Mouse (Mus musculus) liver, embryonic 12.5 days (tissue): ENCODE measurements at regions not wholly inside any gene's neighbourhood (a gene's known extent, or its start where the extent isn't known, plus 50 kb on each side); places are given as distances from the start of the nearest gene placed in this dataset.

Experiments used
- ATAC-seq: fragments of 200-750 bp; cut with Nextera tagmentation; 2 replicates; pipeline ENCODE4 v1.8.0; 2017; ENCODE audit warnings: moderate number of reproducible peaks, mild to moderate bottlenecking, moderate library complexity
- H3K27ac ChIP-seq: fragments of 300-500 bp; sonication (generic); 2 replicates; pipeline ENCODE4 v1.5.1; 2016; ENCODE audit warnings: mild to moderate bottlenecking
- H3K27me3 ChIP-seq: fragments of 300-500 bp; sonication (generic); replicated peaks from 2 replicates; pipeline ENCODE4 v1.6.1; 2016; ENCODE audit warnings: mild to moderate bottlenecking, moderate library complexity
- H3K36me3 ChIP-seq: fragments of 300-500 bp; sonication (generic); 2 replicates; pipeline ENCODE4 v1.6.1; 2016; ENCODE audit warnings: mild to moderate bottlenecking, moderate library complexity
- H3K4me1 ChIP-seq: fragments of 300-500 bp; sonication (generic); 2 replicates; pipeline ENCODE4 v1.6.1; 2016
- H3K4me2 ChIP-seq: fragments of 300-500 bp; sonication (generic); 2 replicates; pipeline ENCODE4 v1.6.1; 2016; ENCODE audit warnings: mild to moderate bottlenecking, moderate library complexity
- H3K4me3 ChIP-seq: fragments of 300-500 bp; sonication (generic); 2 replicates; pipeline ENCODE4 v1.5.1; 2016; ENCODE audit warnings: mild to moderate bottlenecking, moderate library complexity
- H3K9ac ChIP-seq: fragments of 300-500 bp; sonication (generic); 2 replicates; pipeline ENCODE4 v1.6.1; 2016; ENCODE audit warnings: mild to moderate bottlenecking, moderate library complexity
- H3K9me3 ChIP-seq: fragments of 300-500 bp; sonication (generic); replicated peaks from 2 replicates; pipeline ENCODE4 v1.6.1; 2016; ENCODE audit warnings: mild to moderate bottlenecking, moderate library complexity
- WGBS: fragments of 180-500 bp; shearing (Covaris S2); methylation state at CpG from one replicate; pipeline ENCODE4 v1.1.7; 2016; ENCODE audit not compliant: insufficient replicate concordance; 5-methylcytosine and 5-hydroxymethylcytosine counted together

DNA sequence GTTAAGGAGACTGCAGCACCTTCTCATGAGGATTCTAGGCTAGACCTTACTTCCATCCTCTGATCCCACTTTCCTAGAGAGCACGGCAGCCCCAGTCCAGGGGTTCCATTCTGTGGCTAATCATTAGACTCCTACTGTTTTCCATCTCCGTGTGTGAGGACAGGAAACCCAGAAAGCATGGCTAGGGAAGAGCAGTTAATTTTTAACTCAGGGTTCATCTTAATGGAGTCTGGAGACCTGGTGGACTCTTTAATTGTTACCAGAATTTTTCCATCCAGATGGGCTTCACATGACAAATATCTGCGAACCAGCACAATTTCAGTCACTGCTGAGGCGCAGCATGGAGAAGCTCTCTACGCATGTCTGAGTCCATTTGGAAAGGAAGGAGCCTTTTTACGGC, 222.8 kb upstream of the Prdm1 start:
- Histone ChIP-seq H3K4me2 (no peak overlapping the region), H3K9me3 (no peaks in the 10 kb centered on the region), H3K9ac (no peak overlapping the region), H3K4me3 (no peak overlapping the region), H3K4me1 (no peaks in the 10 kb centered on the region), H3K27me3 (no peaks in the 10 kb centered on the region), H3K27ac (no peak overlapping the region), H3K36me3 (no peaks in the 10 kb centered on the region)
- WGBS, result 80% methylated on average over 6 of the region's 6 CpGs
- ATAC-seq, result no peak

DNA sequence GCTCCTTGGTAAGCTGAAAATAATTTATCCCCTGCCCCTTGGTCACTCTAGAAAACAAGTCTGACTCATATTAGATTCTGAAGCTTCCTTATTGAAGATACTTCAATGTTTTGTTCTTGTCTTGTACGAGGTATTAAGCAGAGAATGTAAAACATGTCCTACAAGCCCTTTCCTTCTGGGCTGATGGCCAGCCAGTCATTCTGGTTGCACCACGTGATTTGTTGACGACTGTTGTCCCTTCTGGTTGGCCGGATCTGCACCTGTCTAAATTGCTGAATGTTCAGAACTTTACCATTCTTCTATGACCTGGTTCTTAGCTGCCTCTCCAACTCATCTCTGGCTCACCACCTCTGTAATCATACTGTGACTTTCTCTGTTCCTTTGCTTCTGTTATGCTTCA, 220.9 kb upstream of the Prdm1 start:
- no peak overlapping the region for H3K27ac ChIP-seq
- no peak for ATAC-seq
- no peaks in the 10 kb centered on the region for H3K27me3 ChIP-seq
- 62% methylated on average over 4 of the region's 4 CpGs for WGBS
- H3K4me3 ChIP-seq, result no peak overlapping the region
- no peak overlapping the region for H3K9ac ChIP-seq
- H3K36me3 ChIP-seq, result no peaks in the 10 kb centered on the region
- H3K9me3 ChIP-seq, result no peaks in the 10 kb centered on the region
- H3K4me2 ChIP-seq, result no peak overlapping the region
- H3K4me1 ChIP-seq, result no peaks in the 10 kb centered on the region

DNA sequence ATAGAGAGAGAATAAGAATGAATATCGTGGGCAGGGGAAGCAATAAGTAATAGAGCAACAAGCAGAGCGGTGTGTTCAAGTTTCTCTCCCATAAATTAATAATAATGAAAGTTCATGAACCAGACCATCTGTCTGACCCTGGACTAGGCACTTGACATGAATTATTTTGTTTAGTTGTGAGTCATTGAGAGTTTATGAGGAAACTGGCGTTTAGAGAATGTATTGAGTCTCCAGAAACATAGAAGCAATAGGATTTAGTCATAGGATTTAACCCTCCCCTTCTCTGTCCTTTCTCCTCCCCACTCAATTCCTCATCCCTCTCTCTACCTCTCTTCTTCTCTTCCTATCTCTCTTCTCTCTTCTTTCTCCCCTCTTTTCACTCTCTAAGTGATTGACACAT, 219.1 kb upstream of the Prdm1 start:
- Histone ChIP-seq H3K27me3 (no peaks in the 10 kb centered on the region), H3K4me1 (no peaks in the 10 kb centered on the region), H3K4me3 (no peak overlapping the region), H3K36me3 (no peaks in the 10 kb centered on the region), H3K27ac (no peak overlapping the region), H3K9me3 (no peaks in the 10 kb centered on the region), H3K9ac (no peak overlapping the region), H3K4me2 (no peak overlapping the region)
- WGBS, result 74% methylated on average over 3 of the region's 3 CpGs
- ATAC-seq, result no peak

DNA sequence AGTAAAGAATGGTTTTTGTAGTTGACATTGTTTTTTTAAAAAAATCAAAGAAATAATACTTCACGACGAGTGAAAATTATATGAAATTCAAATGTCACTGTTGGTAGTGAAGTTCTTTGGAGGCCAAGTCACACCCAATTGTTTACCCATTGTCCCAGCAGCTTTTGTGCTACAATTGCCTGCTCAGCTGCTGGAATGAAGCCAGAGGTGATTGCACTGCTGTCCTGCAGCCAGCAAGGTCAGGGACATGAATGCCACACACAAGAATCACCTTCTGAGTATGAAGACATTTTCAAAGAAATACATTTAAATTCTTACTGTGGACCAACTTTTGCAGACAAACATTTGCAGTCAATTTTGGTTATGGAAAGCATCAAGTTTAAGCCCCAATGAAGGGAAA, 215.9 kb upstream of the Prdm1 start:
- no peak overlapping the region for H3K4me3 ChIP-seq
- no peak overlapping the region for H3K4me2 ChIP-seq
- H3K27me3 ChIP-seq, result no peaks in the 10 kb centered on the region
- no peak overlapping the region for H3K9ac ChIP-seq
- 78% methylated on average over 2 of the region's 2 CpGs for WGBS
- H3K9me3 ChIP-seq, result no peaks in the 10 kb centered on the region
- ATAC-seq, result no peak
- H3K36me3 ChIP-seq, result no peaks in the 10 kb centered on the region
- no peaks in the 10 kb centered on the region for H3K4me1 ChIP-seq
- H3K27ac ChIP-seq, result no peak overlapping the region

DNA sequence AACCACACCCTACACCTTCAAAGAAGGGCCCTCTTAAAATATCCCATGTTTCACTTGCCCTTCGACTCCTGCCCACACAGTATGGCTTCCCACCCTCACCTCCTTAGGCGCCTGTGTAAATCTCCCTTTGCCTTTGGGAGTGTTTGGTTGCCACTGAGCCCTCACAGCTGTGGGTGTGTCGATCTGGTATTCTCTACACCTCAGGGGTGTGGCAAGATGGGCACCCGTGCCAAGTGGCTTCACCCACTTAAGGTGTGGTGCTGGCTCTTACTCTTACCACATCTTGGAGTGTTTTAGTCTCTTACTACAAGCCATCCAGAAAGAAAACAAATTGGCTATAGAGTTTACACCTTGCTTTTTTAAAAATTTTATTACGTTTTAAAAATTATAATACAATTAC, 205.3 kb upstream of the Prdm1 start:
- H3K4me1 ChIP-seq, result no peaks in the 10 kb centered on the region

DNA sequence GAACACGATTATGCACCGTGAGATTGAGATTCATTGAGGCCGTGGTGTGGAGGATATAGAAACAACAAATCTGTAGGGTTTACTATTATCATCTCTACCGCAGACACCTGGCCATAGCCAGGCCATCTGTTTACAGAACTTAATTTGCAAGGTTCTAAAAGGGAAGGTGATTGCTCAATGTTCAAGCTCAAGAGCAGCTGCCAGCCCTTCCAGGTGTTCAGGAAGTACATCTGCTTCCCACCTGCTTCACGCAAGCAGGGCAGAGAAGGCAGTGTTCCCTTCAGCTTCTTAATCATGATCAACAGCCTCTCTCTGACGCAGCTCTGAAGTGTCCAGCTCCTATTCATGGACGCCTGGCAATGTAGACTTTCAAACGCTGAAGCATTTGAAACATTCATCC, 202.4 kb upstream of the Prdm1 start:
- no peaks in the 10 kb centered on the region for H3K36me3 ChIP-seq
- ATAC-seq, result no peak
- no peak overlapping the region for H3K4me2 ChIP-seq
- H3K9me3 ChIP-seq, result no peaks in the 10 kb centered on the region
- no peaks in the 10 kb centered on the region for H3K27me3 ChIP-seq
- 80% methylated on average over 8 of the region's 8 CpGs for WGBS
- H3K4me1 ChIP-seq, result no peaks in the 10 kb centered on the region
- no peak overlapping the region for H3K4me3 ChIP-seq
- H3K9ac ChIP-seq, result no peak overlapping the region
- no peak overlapping the region for H3K27ac ChIP-seq

More for the DNA sequence above, 205.3 kb upstream of the Prdm1 start:
- no peak overlapping the region for H3K9ac ChIP-seq
- no peak overlapping the region for H3K27ac ChIP-seq
- H3K36me3 ChIP-seq, result no peaks in the 10 kb centered on the region
- H3K9me3 ChIP-seq, result no peaks in the 10 kb centered on the region
- no peak overlapping the region for H3K4me2 ChIP-seq
- WGBS, result 55% methylated on average over 5 of the region's 5 CpGs
- no peak for ATAC-seq
- no peaks in the 10 kb centered on the region for H3K27me3 ChIP-seq
- no peak overlapping the region for H3K4me3 ChIP-seq

DNA sequence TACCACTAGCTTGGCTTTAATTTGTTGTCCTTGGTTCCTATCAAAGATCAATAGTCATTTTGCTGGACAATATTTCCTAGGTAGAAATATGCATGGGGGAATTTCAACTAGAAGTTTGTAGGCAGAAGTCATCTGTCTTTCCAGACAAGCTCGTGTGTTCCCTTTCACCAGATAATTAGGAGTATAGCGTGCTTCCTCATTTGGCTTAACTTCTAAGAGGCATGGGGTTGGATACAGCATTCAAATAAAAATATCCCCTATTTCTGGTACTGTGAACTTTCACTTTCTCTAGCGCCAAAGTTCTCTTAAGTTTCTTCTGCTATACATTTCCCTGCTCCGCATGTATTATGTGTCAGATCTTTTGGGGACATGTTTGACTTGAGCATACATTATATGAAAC, 200.7 kb upstream of the Prdm1 start:
- Histone ChIP-seq H3K27ac (no peak overlapping the region), H3K36me3 (no peaks in the 10 kb centered on the region), H3K9ac (no peak overlapping the region), H3K9me3 (no peaks in the 10 kb centered on the region), H3K4me1 (peaks cover 5% of the 10 kb centered on the region; the same call in 1 of the 2 replicates), H3K4me2 (no peak overlapping the region), H3K27me3 (no peaks in the 10 kb centered on the region), H3K4me3 (no peak overlapping the region)
- WGBS, result 68% methylated on average over 4 of the region's 4 CpGs
- ATAC-seq, result no peak

DNA sequence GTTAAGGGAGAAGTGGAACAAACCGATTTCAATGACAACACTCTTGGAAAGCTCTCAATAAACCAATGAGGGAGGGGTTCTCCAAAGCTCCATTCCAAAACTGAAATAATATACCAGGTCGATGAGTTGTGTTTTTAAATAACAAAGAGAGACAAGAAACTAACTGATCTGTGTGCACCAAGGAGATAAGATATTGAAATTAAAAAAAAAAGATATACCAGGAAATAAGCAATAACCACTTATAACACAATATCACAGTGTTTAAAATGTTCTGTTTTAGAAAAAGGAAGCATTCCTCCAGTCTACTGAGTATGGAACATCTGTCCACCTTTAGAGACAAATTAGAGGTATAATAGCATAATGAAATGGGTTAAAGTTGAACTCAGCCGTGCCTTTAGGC, 196.3 kb upstream of the Prdm1 start:
- no peak for ATAC-seq
- 52% methylated on average over 3 of the region's 3 CpGs for WGBS

DNA sequence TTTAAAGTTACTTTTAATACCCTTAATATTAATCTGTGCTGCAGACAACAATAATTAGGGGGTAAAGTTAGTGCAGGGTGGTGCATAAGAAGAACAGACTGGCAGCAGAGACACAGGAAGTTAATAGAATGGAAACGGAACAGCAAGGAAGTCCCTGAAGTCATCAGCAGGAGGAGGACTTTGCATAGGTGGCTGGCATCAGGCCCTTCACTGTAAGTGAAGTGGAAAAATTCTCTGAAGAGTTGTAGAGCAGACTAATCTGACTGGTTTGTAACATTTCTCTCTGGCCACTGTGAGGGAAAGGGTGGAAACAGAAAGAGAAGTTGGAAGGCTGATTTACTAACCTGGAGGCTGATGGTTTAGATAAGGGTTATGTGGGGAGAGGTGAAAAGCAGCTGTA, 195.5 kb upstream of the Prdm1 start:
- ATAC-seq, result no peak
- 68% methylated on average over 1 of the region's 1 CpGs for WGBS

More for the DNA sequence above, 196.3 kb upstream of the Prdm1 start:
- no peak overlapping the region for H3K9ac ChIP-seq
- H3K4me2 ChIP-seq, result no peak overlapping the region
- no peak overlapping the region for H3K27ac ChIP-seq
- no peaks in the 10 kb centered on the region for H3K9me3 ChIP-seq
- no peaks in the 10 kb centered on the region for H3K27me3 ChIP-seq
- H3K4me3 ChIP-seq, result no peak overlapping the region
- no peaks in the 10 kb centered on the region for H3K36me3 ChIP-seq
- peaks cover 8% of the 10 kb centered on the region; the same call in 1 of the 2 replicates for H3K4me1 ChIP-seq

DNA sequence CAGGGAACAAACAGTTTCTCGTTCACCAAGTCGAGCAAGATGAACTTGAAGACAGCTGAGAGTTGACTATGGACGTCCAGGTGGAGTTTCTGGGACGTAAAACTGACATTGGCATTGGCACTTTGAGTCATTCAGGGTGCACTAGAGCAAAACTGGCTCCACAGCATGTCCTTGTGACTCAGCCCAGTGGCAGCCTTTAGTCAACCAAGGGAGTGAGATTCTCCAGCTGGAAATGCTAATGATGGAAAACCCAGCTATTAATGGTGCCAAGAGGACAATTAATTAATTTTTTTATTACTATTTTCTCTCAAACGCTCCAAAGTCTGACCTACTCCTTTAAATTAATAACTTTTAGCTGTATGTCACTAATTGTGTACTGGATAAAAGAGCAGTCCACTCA, 195.0 kb upstream of the Prdm1 start:
- Histone ChIP-seq H3K4me1 (peaks cover 8% of the 10 kb centered on the region; the same call in 1 of the 2 replicates), H3K27ac (no peak overlapping the region), H3K27me3 (no peaks in the 10 kb centered on the region), H3K4me2 (no peak overlapping the region), H3K9me3 (no peaks in the 10 kb centered on the region), H3K36me3 (no peaks in the 10 kb centered on the region), H3K4me3 (no peak overlapping the region), H3K9ac (no peak overlapping the region)
- 74% methylated on average over 5 of the region's 5 CpGs for WGBS
- no peak for ATAC-seq

More for the DNA sequence above, 195.5 kb upstream of the Prdm1 start:
- no peaks in the 10 kb centered on the region for H3K36me3 ChIP-seq
- H3K27ac ChIP-seq, result no peak overlapping the region
- H3K4me3 ChIP-seq, result no peak overlapping the region
- H3K4me2 ChIP-seq, result no peak overlapping the region
- H3K27me3 ChIP-seq, result no peaks in the 10 kb centered on the region
- H3K9me3 ChIP-seq, result no peaks in the 10 kb centered on the region
- no peak overlapping the region for H3K9ac ChIP-seq
- peaks cover 8% of the 10 kb centered on the region; the same call in 1 of the 2 replicates for H3K4me1 ChIP-seq

DNA sequence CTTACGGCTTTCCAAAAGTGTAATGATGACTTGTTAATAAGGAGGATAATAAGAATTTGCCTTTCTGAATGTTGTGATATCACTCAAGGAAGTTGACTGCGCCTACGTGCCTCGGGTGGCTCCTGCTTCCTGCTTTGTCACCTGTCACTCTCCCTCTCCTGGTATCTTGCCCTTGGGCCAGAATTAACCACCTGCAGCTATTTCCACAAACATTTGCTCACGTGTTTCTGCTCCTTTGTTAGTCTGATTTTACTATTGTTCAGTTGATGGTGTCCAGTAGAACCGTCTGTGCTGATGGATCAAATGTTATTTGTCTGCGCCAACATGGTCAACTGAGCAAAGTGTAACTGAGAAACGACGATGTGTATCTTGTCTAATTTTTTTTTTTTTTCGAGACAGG, 193.4 kb upstream of the Prdm1 start:
- 73% methylated on average over 10 of the region's 10 CpGs for WGBS

DNA sequence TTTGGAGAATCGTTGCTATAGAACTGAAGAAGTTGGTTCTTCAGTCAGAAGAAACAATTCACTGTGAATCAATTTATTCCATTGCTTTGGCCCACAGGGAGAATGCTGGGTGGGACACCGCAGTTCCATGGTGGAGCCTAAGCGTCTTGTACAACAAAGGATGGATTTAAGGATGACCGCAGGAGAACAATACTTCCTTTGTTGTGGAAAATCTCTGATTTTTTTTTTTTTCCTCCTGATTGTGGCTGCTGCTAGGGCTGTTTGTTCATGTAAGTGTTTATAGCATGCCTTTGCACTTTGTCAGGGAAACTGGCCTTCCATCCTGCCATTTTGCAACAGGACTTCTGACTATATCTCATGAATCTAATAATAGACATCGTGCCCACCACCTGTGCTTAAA, 188.3 kb upstream of the Prdm1 start:
- ATAC-seq, result no peak
- Histone ChIP-seq H3K4me1 (no peaks in the 10 kb centered on the region), H3K27me3 (no peaks in the 10 kb centered on the region), H3K9me3 (no peaks in the 10 kb centered on the region), H3K9ac (no peak overlapping the region), H3K4me3 (no peak overlapping the region), H3K36me3 (no peaks in the 10 kb centered on the region), H3K27ac (no peak overlapping the region), H3K4me2 (no peak overlapping the region)
- 80% methylated on average over 5 of the region's 5 CpGs for WGBS

More for the DNA sequence above, 193.4 kb upstream of the Prdm1 start:
- no peak for ATAC-seq
- no peak overlapping the region for H3K4me3 ChIP-seq
- peaks cover 8% of the 10 kb centered on the region; the same call in 1 of the 2 replicates for H3K4me1 ChIP-seq
- H3K36me3 ChIP-seq, result no peaks in the 10 kb centered on the region
- H3K9me3 ChIP-seq, result no peaks in the 10 kb centered on the region
- no peak overlapping the region for H3K9ac ChIP-seq
- no peak overlapping the region for H3K4me2 ChIP-seq
- no peaks in the 10 kb centered on the region for H3K27me3 ChIP-seq
- H3K27ac ChIP-seq, result no peak overlapping the region

DNA sequence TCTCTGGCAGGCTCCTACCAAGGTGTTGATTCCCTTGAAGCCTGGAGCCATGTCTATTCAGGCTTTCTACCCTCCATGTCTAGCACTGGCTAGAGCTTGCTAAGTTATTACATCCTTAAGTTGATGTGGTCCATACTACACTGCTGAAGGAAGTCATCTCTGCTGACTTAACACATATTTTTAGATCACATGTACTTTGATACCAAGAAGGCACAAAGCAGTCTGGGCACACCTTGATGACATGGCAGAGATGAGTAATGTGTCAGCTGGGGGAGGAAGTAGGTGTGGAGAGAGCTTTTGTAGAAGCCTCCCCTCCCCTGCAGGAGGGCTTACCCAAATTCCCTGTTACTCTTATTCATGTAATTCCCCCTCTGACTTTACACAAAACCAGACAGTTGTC, 187.6 kb upstream of the Prdm1 start:
- H3K36me3 ChIP-seq, result no peaks in the 10 kb centered on the region
- H3K4me1 ChIP-seq, result no peaks in the 10 kb centered on the region
- H3K27me3 ChIP-seq, result no peaks in the 10 kb centered on the region
- H3K4me2 ChIP-seq, result no peak overlapping the region
- ATAC-seq, result no peak
- H3K9ac ChIP-seq, result no peak overlapping the region
- H3K4me3 ChIP-seq, result no peak overlapping the region
- H3K27ac ChIP-seq, result no peak overlapping the region
- no peaks in the 10 kb centered on the region for H3K9me3 ChIP-seq
